Mouse (Mus musculus): ENCODE data around the gene Bbs4. TPM values are rescaled to one million over a fixed set of nuclear protein-coding genes. Genes with fewer than 3 reads are reported as not detected.

Bbs4 gene
- polyA plus RNA-seq, 1 experiment from 2014 or later: 11.5 TPM

GRCm38 (mm10) chr9:59273199-59273598 is 80.1 kb downstream of the Bbs4 start:
- Histone ChIP-seq H3K4me3 (replicated peaks) (no peak overlapping the region), H3K27me3 (replicated peaks) (no peaks in the 10 kb centered on the region), H3K9me3 (no peaks in the 10 kb centered on the region), H3K27ac (no peak overlapping the region), H3K4me1 (0 out of 2 replicates have a peak, but pooled peaks cover 3% of the 10 kb centered on the region), H3K9ac (no peak overlapping the region), H3K36me3 (no peaks in the 10 kb centered on the region), H3K4me2 (no peak overlapping the region)
- no peak for ATAC-seq (ENCODE audit: insufficient read depth, low FRiP score, low read depth)

Other genes with a start within 250 kb of the Bbs4 start
- 32.0 and 39.0 TPM in 2 replicates for gene Adpgk, start 62.0 kb downstream of the Bbs4 start, polyA plus RNA-seq (2015; fragmentation: Nextera tagmentation; extraction: Ambion mirVana)
- 12.7 and 15.7 TPM in 2 replicates for gene Arih1, start 133.1 kb upstream of the Bbs4 start, polyA plus RNA-seq (2015; fragmentation: Nextera tagmentation; extraction: Ambion mirVana)
- gene Hexa, start 186.0 kb upstream of the Bbs4 start, polyA plus RNA-seq (2015; fragmentation: Nextera tagmentation; extraction: Ambion mirVana): 75.4 and 77.4 TPM in 2 replicates
- gene Tmem202, start 186.3 kb upstream of the Bbs4 start, polyA plus RNA-seq (2015; fragmentation: Nextera tagmentation; extraction: Ambion mirVana): not detected in 2 replicates
- 3.4 and 4.5 TPM in 2 replicates for gene Celf6, start 224.4 kb upstream of the Bbs4 start, polyA plus RNA-seq (2015; fragmentation: Nextera tagmentation; extraction: Ambion mirVana)